Mouse (Mus musculus): ENCODE results near the gene Bola1. TPM values are rescaled to one million over a fixed set of nuclear protein-coding genes. Genes with fewer than 3 reads are reported as not detected.
A peak's percentile ranks its signal among the peaks of the same experiment; 100 is the strongest.
"Not testable (repeated sequence)": the region's sequence is repeated elsewhere in the genome, so short reads cannot be mapped to it uniquely, and the experiment has no call there.

Bola1 gene
- total and polyA plus RNA-seq, 2 experiments from 2014 or later: 36.8 to 54.6 TPM

DNA sequence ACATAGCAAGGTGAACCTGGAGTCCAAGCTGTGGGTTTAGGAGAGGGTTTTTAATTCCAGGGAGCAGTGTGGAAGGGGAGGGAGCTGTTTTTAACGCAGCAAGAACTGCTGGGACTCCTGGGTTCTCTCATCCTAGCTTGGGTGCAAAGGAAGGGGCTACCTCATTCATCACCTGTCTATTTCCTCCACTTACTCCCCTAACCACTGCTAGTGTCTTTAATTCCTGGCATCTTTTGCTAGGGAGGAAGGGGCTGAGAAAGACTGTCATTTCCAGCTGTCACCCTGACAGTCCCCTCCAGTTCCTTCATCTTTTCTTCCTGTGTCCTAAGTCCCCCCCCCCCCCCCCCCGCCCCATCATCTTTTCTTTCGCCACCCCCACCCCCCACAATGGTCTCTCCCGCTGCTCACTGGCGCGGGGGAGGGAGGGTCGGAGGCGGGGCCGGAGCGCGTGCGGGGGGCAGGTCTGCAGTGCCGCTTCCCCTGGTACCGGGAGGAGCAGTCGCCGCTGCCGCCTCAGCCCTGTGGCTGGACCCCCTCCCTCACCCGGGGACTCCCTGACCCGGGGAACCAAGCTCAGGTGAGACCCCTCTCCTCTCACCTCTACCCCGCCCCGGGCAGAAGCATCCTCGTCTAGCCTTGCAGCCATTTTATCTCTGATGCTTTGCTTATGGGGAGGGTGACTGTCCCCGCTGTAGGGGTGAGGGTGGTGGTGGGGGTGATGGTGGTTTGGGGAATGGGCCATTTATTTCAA lies 38.6 kb downstream of the Bola1 start, which contains the start of gene Sv2a:
Gene Sv2a (plus strand): TSS at position 425 of the 751 bp plus-strand sequence.
- Histone ChIP-seq H3K36me3 (ENCODE audit: insufficient read depth, low read length) (0 out of 2 replicates have a peak, but pooled peaks cover 11% of the 10 kb centered on the region), H3K9ac (replicated peaks; ENCODE audit: low read length, poor library complexity, severe bottlenecking) (peak within 1 kb of the TSS; percentile 85), H3K4me1 (ENCODE audit: insufficient read depth, low read length) (peaks cover 8% of the 10 kb centered on the region; the same call in 1 of the 2 replicates), H3K9me3 (ENCODE audit: low read length) (no peaks in the 10 kb centered on the region), H3K27ac (ENCODE audit: low read depth, low read length) (peak within 1 kb of the TSS; percentile 90), H3K4me2 (ENCODE audit: low read depth, low read length, poor library complexity, severe bottlenecking) (peak within 1 kb of the TSS; percentile 63), H3K4me3 (ENCODE audit: low read depth, low read length) (peak within 1 kb of the TSS; percentile 62), H3K27me3 (ENCODE audit: insufficient read depth, low read length) (no peaks in the 10 kb centered on the region)
- DNase-seq (ENCODE audit: low spot score) (peak; percentile 72), ATAC-seq (ENCODE audit: low FRiP score) (peak; percentile 84)
- under 1% methylated on average over 20 of the region's 23 CpGs for WGBS
- no peak for TF ChIP-seq CTCF (IDR thresholded peaks at IDR 0.05)

DNA sequence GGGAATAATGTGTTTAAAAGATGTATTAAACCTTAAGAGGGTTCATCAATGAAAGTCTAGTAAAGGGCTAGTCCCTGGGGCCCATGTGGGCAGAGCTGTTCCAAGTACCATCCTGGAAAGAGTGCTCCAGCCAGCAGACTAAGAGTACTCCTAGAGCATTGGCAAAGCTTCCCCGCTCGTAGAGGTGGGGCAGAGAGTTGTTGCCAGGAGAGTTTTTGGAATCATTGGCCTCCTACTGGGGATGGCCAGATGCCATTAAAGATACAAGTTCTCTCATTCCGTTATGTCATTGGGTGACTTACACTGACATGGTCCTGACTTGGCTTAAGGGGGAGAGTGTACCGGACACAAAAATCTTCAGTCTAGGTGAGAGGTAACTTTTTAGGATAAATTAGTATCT lies 40.0 kb downstream of the Bola1 start:
- no peak for TF ChIP-seq CTCF (IDR thresholded peaks at IDR 0.05)
- peaks cover 5% of the 10 kb centered on the region; the same call in 1 of the 2 replicates for H3K36me3 ChIP-seq (ENCODE audit: insufficient read depth, low read length)
- H3K4me2 ChIP-seq (ENCODE audit: low read depth, low read length, poor library complexity, severe bottlenecking): no peak overlapping the region
- peak; percentile 61 for DNase-seq (ENCODE audit: low spot score)
- no peaks in the 10 kb centered on the region for H3K27me3 ChIP-seq (ENCODE audit: insufficient read depth, low read length)
- ATAC-seq (ENCODE audit: low FRiP score): no peak
- H3K4me1 ChIP-seq (ENCODE audit: insufficient read depth, low read length): peaks cover 8% of the 10 kb centered on the region; the same call in 1 of the 2 replicates
- H3K9ac ChIP-seq (replicated peaks; ENCODE audit: low read length, poor library complexity, severe bottlenecking): no peak overlapping the region
- no peak overlapping the region for H3K27ac ChIP-seq (ENCODE audit: low read depth, low read length)
- WGBS: 62% methylated on average over 4 of the region's 4 CpGs
- no peak overlapping the region for H3K4me3 ChIP-seq (ENCODE audit: low read depth, low read length)
- no peaks in the 10 kb centered on the region for H3K9me3 ChIP-seq (ENCODE audit: low read length)

DNA sequence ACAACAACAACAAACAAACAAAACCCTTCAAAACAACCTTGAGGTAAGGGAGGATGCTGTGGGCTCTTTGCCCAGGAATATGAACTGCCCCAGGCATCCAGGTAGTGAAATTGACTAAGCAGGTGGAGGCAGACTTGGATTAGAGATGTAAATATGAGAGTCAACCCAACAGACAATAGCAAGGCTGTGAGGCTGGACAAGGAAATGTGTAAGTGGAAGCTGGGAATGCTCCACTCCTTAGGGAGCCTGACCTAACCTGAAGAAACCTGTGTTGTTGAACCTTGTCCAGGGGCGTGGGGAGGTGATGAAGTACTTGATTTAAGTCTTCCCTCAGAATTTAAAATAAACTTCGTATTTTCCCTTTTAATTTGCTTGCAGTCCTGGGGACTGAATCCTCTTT lies 40.6 kb downstream of the Bola1 start:
- no peak for TF ChIP-seq CTCF (IDR thresholded peaks at IDR 0.05)
- 87% methylated on average over 2 of the region's 2 CpGs for WGBS

DNA sequence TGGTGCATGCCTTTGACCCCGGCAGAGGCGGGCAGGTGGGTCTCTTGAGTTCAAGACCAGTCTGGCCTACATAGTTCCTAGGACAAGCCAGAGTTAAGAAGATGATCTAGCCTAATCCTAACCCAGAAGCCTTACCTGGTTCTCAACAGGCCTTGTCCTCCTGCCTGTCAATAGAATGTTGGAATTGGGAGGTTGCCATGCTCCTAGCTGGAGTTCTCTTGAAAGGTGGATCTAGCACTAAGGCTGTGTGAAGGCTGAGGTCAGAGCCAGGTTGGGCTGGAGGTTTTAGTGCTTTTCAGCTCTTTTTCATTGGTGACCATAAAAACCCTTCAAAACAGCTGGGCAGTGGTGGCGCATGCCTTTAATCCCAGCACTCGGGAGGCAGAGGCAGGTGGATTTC lies 41.1 kb downstream of the Bola1 start:
- H3K36me3 ChIP-seq (ENCODE audit: insufficient read depth, low read length): peaks cover 4% of the 10 kb centered on the region; the same call in 1 of the 2 replicates
- no peak overlapping the region for H3K27ac ChIP-seq (ENCODE audit: low read depth, low read length)
- DNase-seq (ENCODE audit: low spot score) (no peak), ATAC-seq (ENCODE audit: low FRiP score) (no peak)
- no peak for TF ChIP-seq CTCF (IDR thresholded peaks at IDR 0.05)
- peaks cover 7% of the 10 kb centered on the region; the same call in 1 of the 2 replicates for H3K4me1 ChIP-seq (ENCODE audit: insufficient read depth, low read length)
- no peaks in the 10 kb centered on the region for H3K27me3 ChIP-seq (ENCODE audit: insufficient read depth, low read length)
- no peaks in the 10 kb centered on the region for H3K9me3 ChIP-seq (ENCODE audit: low read length)
- WGBS: 89% methylated on average over 4 of the region's 4 CpGs
- no peak overlapping the region for H3K4me3 ChIP-seq (ENCODE audit: low read depth, low read length)
- no peak overlapping the region for H3K9ac ChIP-seq (replicated peaks; ENCODE audit: low read length, poor library complexity, severe bottlenecking)
- H3K4me2 ChIP-seq (ENCODE audit: low read depth, low read length, poor library complexity, severe bottlenecking): no peak overlapping the region

More for the DNA sequence above, 40.6 kb downstream of the Bola1 start:
- no peak overlapping the region for H3K9ac ChIP-seq (replicated peaks; ENCODE audit: low read length, poor library complexity, severe bottlenecking)
- H3K9me3 ChIP-seq (ENCODE audit: low read length): no peaks in the 10 kb centered on the region
- H3K27me3 ChIP-seq (ENCODE audit: insufficient read depth, low read length): no peaks in the 10 kb centered on the region
- H3K4me1 ChIP-seq (ENCODE audit: insufficient read depth, low read length): peaks cover 8% of the 10 kb centered on the region; the same call in 1 of the 2 replicates
- ATAC-seq (ENCODE audit: low FRiP score) (no peak), DNase-seq (ENCODE audit: low spot score) (no peak)
- peaks cover 4% of the 10 kb centered on the region; the same call in 1 of the 2 replicates for H3K36me3 ChIP-seq (ENCODE audit: insufficient read depth, low read length)
- no peak overlapping the region for H3K27ac ChIP-seq (ENCODE audit: low read depth, low read length)
- no peak overlapping the region for H3K4me3 ChIP-seq (ENCODE audit: low read depth, low read length)
- H3K4me2 ChIP-seq (ENCODE audit: low read depth, low read length, poor library complexity, severe bottlenecking): no peak overlapping the region

DNA sequence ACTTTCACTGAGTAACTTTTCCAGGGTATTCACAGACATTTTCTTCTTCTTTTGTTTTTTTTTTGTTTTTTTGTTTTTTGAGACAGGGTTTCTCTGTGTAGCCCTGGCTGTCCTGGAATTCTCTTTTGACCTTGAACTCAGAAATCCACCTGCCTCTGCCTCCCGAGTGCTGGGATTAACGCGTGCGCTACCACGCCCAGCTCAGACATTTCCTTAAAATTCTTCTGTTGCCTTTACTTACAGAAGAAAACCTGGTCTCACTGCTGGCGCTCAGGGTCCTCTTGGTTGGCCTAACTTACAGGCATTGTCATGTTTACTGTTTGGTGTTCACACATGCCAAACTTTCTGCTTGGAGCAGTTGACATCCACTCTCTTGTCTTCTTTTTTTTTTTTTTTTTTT lies 44.3 kb downstream of the Bola1 start:
- Histone ChIP-seq H3K9me3 (ENCODE audit: low read length) (no peaks in the 10 kb centered on the region), H3K4me2 (ENCODE audit: low read depth, low read length, poor library complexity, severe bottlenecking) (no peak overlapping the region), H3K27me3 (ENCODE audit: insufficient read depth, low read length) (no peaks in the 10 kb centered on the region), H3K27ac (ENCODE audit: low read depth, low read length) (no peak overlapping the region), H3K36me3 (ENCODE audit: insufficient read depth, low read length) (peaks cover 4% of the 10 kb centered on the region; the same call in 1 of the 2 replicates), H3K4me3 (ENCODE audit: low read depth, low read length) (no peak overlapping the region), H3K4me1 (ENCODE audit: insufficient read depth, low read length) (no peaks in the 10 kb centered on the region), H3K9ac (replicated peaks; ENCODE audit: low read length, poor library complexity, severe bottlenecking) (no peak overlapping the region)
- 94% methylated on average over 6 of the region's 6 CpGs for WGBS
- no peak for TF ChIP-seq CTCF (IDR thresholded peaks at IDR 0.05)
- DNase-seq (ENCODE audit: low spot score) (no peak), ATAC-seq (ENCODE audit: low FRiP score) (no peak)

DNA sequence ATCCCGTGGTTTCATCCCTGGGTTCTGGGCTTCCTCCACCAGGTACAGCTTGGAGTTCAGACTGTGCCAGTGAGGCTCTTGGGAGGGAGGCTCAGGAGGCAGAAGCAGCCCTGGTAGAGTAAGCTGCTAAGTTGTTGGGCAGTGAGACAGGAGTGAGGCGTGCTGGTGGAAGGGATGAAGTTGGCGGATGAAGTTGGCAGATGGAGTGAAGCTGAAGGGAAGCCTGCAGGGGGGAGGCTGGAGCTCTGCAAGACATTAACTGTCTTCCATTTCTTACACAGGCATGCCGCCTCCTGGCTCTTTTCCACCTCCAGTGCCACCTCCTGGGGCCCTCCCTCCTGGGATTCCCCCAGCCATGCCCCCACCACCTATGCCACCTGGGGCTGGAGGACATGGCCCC lies 45.5 kb downstream of the Bola1 start:
- not testable (repeated sequence) for H3K4me3 ChIP-seq (ENCODE audit: low read depth, low read length); ATAC-seq (ENCODE audit: low FRiP score); H3K4me2 ChIP-seq (ENCODE audit: low read depth, low read length, poor library complexity, severe bottlenecking); H3K36me3 ChIP-seq (ENCODE audit: insufficient read depth, low read length); H3K4me1 ChIP-seq (ENCODE audit: insufficient read depth, low read length); H3K9ac ChIP-seq (replicated peaks; ENCODE audit: low read length, poor library complexity, severe bottlenecking); H3K9me3 ChIP-seq (ENCODE audit: low read length); DNase-seq (ENCODE audit: low spot score); H3K27me3 ChIP-seq (ENCODE audit: insufficient read depth, low read length); H3K27ac ChIP-seq (ENCODE audit: low read depth, low read length)
- WGBS: 89% methylated on average over 4 of the region's 4 CpGs

Data from midbrain, postnatal 0 days (tissue).